ENCODE assay signal across 24 mouse cellular contexts in the genomic region with DNA sequence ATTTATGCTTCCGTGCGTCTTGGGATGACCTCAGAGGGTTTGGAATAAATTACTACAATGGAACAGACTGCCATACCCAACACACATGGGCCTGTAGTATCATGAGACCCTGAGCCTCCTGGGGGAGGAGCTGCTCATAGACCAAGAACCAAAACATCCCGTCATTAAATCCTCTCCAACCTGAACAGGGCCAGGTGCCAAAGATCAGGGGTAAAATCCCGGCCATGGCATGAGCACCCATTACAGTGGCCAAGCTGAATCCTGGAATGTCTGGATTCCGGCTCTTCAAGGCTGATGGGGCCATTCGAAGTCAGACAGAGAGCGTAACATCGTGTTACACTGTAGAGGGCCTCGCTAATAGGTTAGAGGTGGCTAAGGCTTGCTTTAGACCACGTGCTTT.
DNase-seq lines count a peak whose midpoint lies in the region; ATAC-seq lines count a peak whose summit lies in the region.
"Had no signal": no experiment of that assay in that cellular context is flagged by ENCODE, and none has a peak within 500 bp of the region (broad histone marks: within the 10 kb centered on the region; RNA-seq: fewer than 3 reads in every experiment).

No protein-coding gene starts in this region.

- ATAC-seq in forebrain, embryonic 14.5 days, result no peak
- no peak for ATAC-seq in forebrain, embryonic 15.5 days (replicated peaks)
- no peak for ATAC-seq in midbrain, embryonic 14.5 days (ENCODE audit: low FRiP score, low TSS enrichment)
- no peak for ATAC-seq in midbrain, embryonic 11.5 days (ENCODE audit: low FRiP score)
- ATAC-seq in neural tube, embryonic 14.5 days (ENCODE audit: low read depth), result no peak
- ATAC-seq: CD4-positive, CD25-positive, alpha-beta regulatory T cell, adult 4 months had no signal

- no peak overlapping the region for H3K4me3 ChIP-seq in forebrain, embryonic 14.5 days (ENCODE audit: low read depth, low read length)
- H3K4me3 ChIP-seq in forebrain, embryonic 15.5 days, result no peak overlapping the region
- no peak overlapping the region for H3K4me3 ChIP-seq in midbrain, embryonic 14.5 days (replicated peaks; ENCODE audit: low read depth, low read length)
- no peak overlapping the region for H3K4me3 ChIP-seq in midbrain, embryonic 11.5 days (ENCODE audit: low read depth, low read length)
- H3K4me3 ChIP-seq in neural tube, embryonic 14.5 days (ENCODE audit: low read depth, low read length), result peak overlapping the region; percentile 12; the same call in 1 of the 2 replicates
- H3K4me3 ChIP-seq: heart, adult 2 months; heart, embryonic 13.5 days; left cerebral cortex, adult 2 months; lung, embryonic 15.5 days had no signal

- 71% methylated on average over 10 of the region's 10 CpGs for WGBS in forebrain, embryonic 14.5 days
- 76% methylated on average over 10 of the region's 10 CpGs for WGBS in forebrain, embryonic 15.5 days
- 82% methylated on average over 10 of the region's 10 CpGs for WGBS in midbrain, embryonic 14.5 days
- 86% methylated on average over 10 of the region's 10 CpGs for WGBS in midbrain, embryonic 11.5 days
- WGBS in neural tube, embryonic 14.5 days, result 66% methylated on average over 10 of the region's 10 CpGs

- no peaks in the 10 kb centered on the region for H3K36me3 ChIP-seq in forebrain, embryonic 14.5 days (ENCODE audit: control insufficient read depth, insufficient read depth, low read length)
- H3K36me3 ChIP-seq in forebrain, embryonic 15.5 days, result no peaks in the 10 kb centered on the region
- H3K36me3 ChIP-seq in midbrain, embryonic 14.5 days (ENCODE audit: control insufficient read depth, insufficient read depth, low read length), result no peaks in the 10 kb centered on the region
- no peaks in the 10 kb centered on the region for H3K36me3 ChIP-seq in midbrain, embryonic 11.5 days (ENCODE audit: control insufficient read depth, insufficient read depth, low read length)
- no peaks in the 10 kb centered on the region for H3K36me3 ChIP-seq in neural tube, embryonic 14.5 days (ENCODE audit: control insufficient read depth, insufficient read depth, low read length)
- H3K36me3 ChIP-seq: heart, embryonic 13.5 days; lung, embryonic 15.5 days had no signal

- H3K4me2 ChIP-seq in forebrain, embryonic 14.5 days (ENCODE audit: low read length), result 0 out of 2 replicates have a peak overlapping the region, but pooled peaks have one; percentile 16
- no peak overlapping the region for H3K4me2 ChIP-seq in forebrain, embryonic 15.5 days (replicated peaks)
- peak overlapping the region; percentile 60; the same call in 1 of the 2 replicates for H3K4me2 ChIP-seq in midbrain, embryonic 14.5 days (ENCODE audit: low read length)
- no peak overlapping the region for H3K4me2 ChIP-seq in midbrain, embryonic 11.5 days
- peak overlapping the region; percentile 49 for H3K4me2 ChIP-seq in neural tube, embryonic 14.5 days (ENCODE audit: low read depth, low read length)
- H3K4me2 ChIP-seq: heart, embryonic 13.5 days; lung, embryonic 15.5 days had no signal

- DNase-seq in forebrain, embryonic 14.5 days (ENCODE audit: low spot score), result no peak
- DNase-seq in kidney, adult 18-20 months, result peak; percentile 23
- no peak for DNase-seq in kidney, postnatal 10 days
- no peak for DNase-seq in midbrain, embryonic 14.5 days
- DNase-seq in midbrain, embryonic 11.5 days (ENCODE audit: low spot score, missing footprints), result no peak
- DNase-seq in spleen, postnatal 10 days (ENCODE audit: low spot score in 2 of 2), result no peak
- DNase-seq: adrenal gland, postnatal 25 days; cerebellum, adult 8-10 months; cerebellum, postnatal 36 days; embryo, embryonic 11 days; gastrocnemius, postnatal 36 days; heart, adult 2 months; heart, postnatal 14 days; lung, postnatal 4 days; thymus, adult 18-20 months; thymus, postnatal 36 days had no signal

- H3K27me3 ChIP-seq in forebrain, embryonic 14.5 days (replicated peaks; ENCODE audit: control insufficient read depth, insufficient read depth, low read length), result no peaks in the 10 kb centered on the region
- H3K27me3 ChIP-seq in forebrain, embryonic 15.5 days, result no peaks in the 10 kb centered on the region
- H3K27me3 ChIP-seq in midbrain, embryonic 14.5 days (ENCODE audit: control insufficient read depth, insufficient read depth, low read length), result no peaks in the 10 kb centered on the region
- peaks cover 15% of the 10 kb centered on the region for H3K27me3 ChIP-seq in midbrain, embryonic 11.5 days (ENCODE audit: control insufficient read depth, insufficient read depth, low read length)
- no peaks in the 10 kb centered on the region for H3K27me3 ChIP-seq in neural tube, embryonic 14.5 days (ENCODE audit: control insufficient read depth, insufficient read depth, low read length)

- H3K9ac ChIP-seq in forebrain, embryonic 14.5 days (ENCODE audit: low read length), result no peak overlapping the region
- no peak overlapping the region for H3K9ac ChIP-seq in forebrain, embryonic 15.5 days (replicated peaks)
- no peak overlapping the region for H3K9ac ChIP-seq in midbrain, embryonic 14.5 days (replicated peaks; ENCODE audit: low read length)
- no peak overlapping the region for H3K9ac ChIP-seq in midbrain, embryonic 11.5 days (ENCODE audit: low read length)
- H3K9ac ChIP-seq in neural tube, embryonic 14.5 days (replicated peaks; ENCODE audit: low read depth, low read length), result no peak overlapping the region
- H3K9ac ChIP-seq: heart, embryonic 13.5 days; liver, embryonic 14.5 days; lung, embryonic 15.5 days had no signal

- H3K27ac ChIP-seq in forebrain, embryonic 14.5 days (ENCODE audit: low read depth, low read length), result no peak overlapping the region
- no peak overlapping the region for H3K27ac ChIP-seq in forebrain, embryonic 15.5 days (replicated peaks)
- no peak overlapping the region for H3K27ac ChIP-seq in midbrain, embryonic 14.5 days (replicated peaks; ENCODE audit: low read depth, low read length)
- no peak overlapping the region for H3K27ac ChIP-seq in midbrain, embryonic 11.5 days (ENCODE audit: low read depth, low read length)
- no peak overlapping the region for H3K27ac ChIP-seq in neural tube, embryonic 14.5 days (ENCODE audit: low read depth, low read length)
- H3K27ac ChIP-seq: heart, adult 2 months; heart, embryonic 13.5 days; kidney, postnatal 0 days; left cerebral cortex, adult 2 months; liver, embryonic 14.5 days; lung, embryonic 15.5 days had no signal

- H3K4me1 ChIP-seq in forebrain, embryonic 14.5 days (ENCODE audit: control insufficient read depth, insufficient read depth, low read length), result peaks cover 12% of the 10 kb centered on the region
- H3K4me1 ChIP-seq in forebrain, embryonic 15.5 days, result peaks cover 34% of the 10 kb centered on the region
- 0 out of 2 replicates have a peak, but pooled peaks cover 11% of the 10 kb centered on the region for H3K4me1 ChIP-seq in midbrain, embryonic 14.5 days (ENCODE audit: control insufficient read depth, insufficient read depth, low read length)
- H3K4me1 ChIP-seq in midbrain, embryonic 11.5 days (ENCODE audit: control insufficient read depth, insufficient read depth, low read length), result no peaks in the 10 kb centered on the region
- peaks cover 9% of the 10 kb centered on the region for H3K4me1 ChIP-seq in neural tube, embryonic 14.5 days (ENCODE audit: control insufficient read depth, insufficient read depth, low read length)

- no peaks in the 10 kb centered on the region for H3K9me3 ChIP-seq in forebrain, embryonic 14.5 days (replicated peaks; ENCODE audit: control insufficient read depth, low read length)
- no peaks in the 10 kb centered on the region for H3K9me3 ChIP-seq in forebrain, embryonic 15.5 days
- H3K9me3 ChIP-seq in midbrain, embryonic 14.5 days (ENCODE audit: control insufficient read depth, low read length), result no peaks in the 10 kb centered on the region
- H3K9me3 ChIP-seq in midbrain, embryonic 11.5 days (ENCODE audit: control insufficient read depth, low read length), result no peaks in the 10 kb centered on the region
- no peaks in the 10 kb centered on the region for H3K9me3 ChIP-seq in neural tube, embryonic 14.5 days (ENCODE audit: control insufficient read depth, low read length)
- H3K9me3 ChIP-seq: heart, embryonic 13.5 days; lung, embryonic 15.5 days had no signal

Comparison
In these comparisons a context has a peak if more than half of its experiments do, and no peak if none do; other contexts are left out.
1. H3K4me2 ChIP-seq: peak in forebrain, embryonic 14.5 days (single experiment), midbrain, embryonic 14.5 days (single experiment) and neural tube, embryonic 14.5 days (single experiment); none in forebrain, embryonic 15.5 days (single experiment) and midbrain, embryonic 11.5 days (single experiment).